Mouse (Mus musculus) ES-Bruce4 (cell line): ENCODE data around the gene Fam213a. TPM values are rescaled to one million over a fixed set of nuclear protein-coding genes. Genes with fewer than 3 reads are reported as not detected.

ENCODE experiments used
- H3K27ac ChIP-seq: 2 replicates; pipeline ENCODE4 v1.5.1; 2012; ENCODE audit warnings: low read length, inconsistent platforms; ENCODE audit not compliant: insufficient read depth
- H3K27me3 ChIP-seq: 2 replicates; pipeline ENCODE4 v1.6.1; 2012; ENCODE audit warnings: mild to moderate bottlenecking, low read length, inconsistent platforms; ENCODE audit not compliant: control insufficient read depth, poor library complexity, insufficient read depth, severe bottlenecking
- H3K36me3 ChIP-seq: 2 replicates; pipeline ENCODE4 v1.6.1; 2012; ENCODE audit warnings: inconsistent platforms, mild to moderate bottlenecking, low read length, moderate library complexity; ENCODE audit not compliant: control insufficient read depth, poor library complexity, insufficient read depth, severe bottlenecking
- H3K4me1 ChIP-seq: one replicate; pipeline ENCODE4 v1.8.1; 2011; ENCODE audit warnings: low read length; ENCODE audit not compliant: control insufficient read depth, insufficient read depth
- H3K4me3 ChIP-seq: 2 replicates; pipeline ENCODE4 v1.5.1; 2011; ENCODE audit warnings: low read depth, mild to moderate bottlenecking, low read length
- H3K9ac ChIP-seq: 2 replicates; pipeline ENCODE4 v1.6.1; 2012; ENCODE audit warnings: low read depth, mild to moderate bottlenecking, inconsistent platforms; ENCODE audit not compliant: poor library complexity, severe bottlenecking
- H3K9me3 ChIP-seq: replicated peaks from 2 replicates; pipeline ENCODE4 v1.6.1; 2012; ENCODE audit warnings: mild to moderate bottlenecking, low read length, inconsistent platforms; ENCODE audit not compliant: control insufficient read depth, poor library complexity, insufficient read depth, severe bottlenecking
- CTCF ChIP-seq: IDR thresholded peaks from one replicate; pipeline ENCODE4 v1.8.1; 2011; ENCODE audit warnings: low read depth, low read length
- EP300 ChIP-seq: IDR thresholded peaks from 2 replicates; pipeline ENCODE4 v1.6.1; 2011; ENCODE audit warnings: low read depth, low read length; ENCODE audit not compliant: insufficient read depth
- POLR2A ChIP-seq: IDR thresholded peaks from one replicate; pipeline ENCODE4 v1.8.1; 2011; ENCODE audit warnings: low read length; ENCODE audit not compliant: insufficient read depth
- polyA plus RNA-seq: library from polyadenylated mRNA; stranded (reverse); fragments of >200 nt; gene quantifications from 2 replicates; pipeline ENCODE4 v1.2.4, GENCODE M21; 2011; ENCODE audit warnings: low read depth; ENCODE audit not compliant: missing spikeins, insufficient read depth, insufficient read length

Fam213a gene
- polyA plus RNA-seq, 1 experiment = 24.8 TPM

- no peaks in the 10 kb centered on the region for H3K27me3 ChIP-seq
- peaks cover 16% of the 10 kb centered on the region for H3K4me1 ChIP-seq
- TF ChIP-seq EP300 = peak; percentile 63
- no peak for TF ChIP-seq CTCF
- peak overlapping the region; percentile 19 for H3K4me3 ChIP-seq
- peak overlapping the region; percentile 30 for H3K9ac ChIP-seq
- peak overlapping the region; percentile 94 for H3K27ac ChIP-seq
- no peaks in the 10 kb centered on the region for H3K36me3 ChIP-seq
- no peaks in the 10 kb centered on the region for H3K9me3 ChIP-seq
Observed at GRCm38 (mm10) chr14:40956252-40957146, 57.1 kb downstream of the Fam213a start.

- peak overlapping the region; percentile 15 for H3K4me3 ChIP-seq
Observed at GRCm38 (mm10) chr14:40955596-40956251, 57.9 kb downstream of the Fam213a start.

GRCm38 (mm10) chr14:40955146-40955545 is 58.4 kb downstream of the Fam213a start:
- H3K4me3 ChIP-seq = no peak overlapping the region
- H3K4me1 ChIP-seq = peaks cover 16% of the 10 kb centered on the region
- no peaks in the 10 kb centered on the region for H3K27me3 ChIP-seq
- H3K9me3 ChIP-seq = no peaks in the 10 kb centered on the region
- H3K9ac ChIP-seq = 0 out of 2 replicates have a peak overlapping the region, but pooled peaks have one; percentile 16
- TF ChIP-seq POLR2A (no peak), EP300 (no peak), CTCF (no peak)
- peak overlapping the region; percentile 80 for H3K27ac ChIP-seq
- H3K36me3 ChIP-seq = no peaks in the 10 kb centered on the region

More at GRCm38 (mm10) chr14:40955596-40956251, 57.9 kb downstream of the Fam213a start:
- no peak for TF ChIP-seq CTCF
- no peak for TF ChIP-seq POLR2A
- no peak for TF ChIP-seq EP300
- Histone ChIP-seq H3K9ac (0 out of 2 replicates have a peak overlapping the region, but pooled peaks have one; percentile 16), H3K27me3 (no peaks in the 10 kb centered on the region), H3K9me3 (no peaks in the 10 kb centered on the region), H3K27ac (peak overlapping the region; percentile 80), H3K36me3 (no peaks in the 10 kb centered on the region), H3K4me1 (peaks cover 16% of the 10 kb centered on the region)

GRCm38 (mm10) chr14:40953381-40953780 is 60.2 kb downstream of the Fam213a start:
- H3K27ac ChIP-seq = 0 out of 2 replicates have a peak overlapping the region, but pooled peaks have one; percentile 10
- H3K4me1 ChIP-seq = peaks cover 20% of the 10 kb centered on the region
- TF ChIP-seq POLR2A (no peak), EP300 (no peak), CTCF (no peak)
- H3K27me3 ChIP-seq = no peaks in the 10 kb centered on the region
- no peak overlapping the region for H3K4me3 ChIP-seq
- no peaks in the 10 kb centered on the region for H3K36me3 ChIP-seq
- no peaks in the 10 kb centered on the region for H3K9me3 ChIP-seq
- no peak overlapping the region for H3K9ac ChIP-seq

- Histone ChIP-seq H3K4me1 (peaks cover 24% of the 10 kb centered on the region), H3K27me3 (no peaks in the 10 kb centered on the region), H3K36me3 (no peaks in the 10 kb centered on the region), H3K4me3 (no peak overlapping the region), H3K9me3 (no peaks in the 10 kb centered on the region), H3K9ac (no peak overlapping the region), H3K27ac (no peak overlapping the region)
- peak; percentile 55; the same call in 1 of the 2 replicates for TF ChIP-seq EP300
- no peak for TF ChIP-seq CTCF
Observed at GRCm38 (mm10) chr14:40952715-40953114, 60.9 kb downstream of the Fam213a start.
